Mouse (Mus musculus) embryonic fibroblast, embryonic 13.5 days (primary cell): ENCODE data around the gene Slc4a5. TPM values are rescaled to one million over a fixed set of nuclear protein-coding genes. Genes with fewer than 3 reads are reported as not detected.

ENCODE experiments used
- H3K27ac ChIP-seq: 2 replicates; pipeline ENCODE4 v1.5.1; 2012; ENCODE audit warnings: low read length, control low read depth, inconsistent platforms; ENCODE audit not compliant: insufficient read depth
- H3K4me1 ChIP-seq: 2 replicates; pipeline ENCODE4 v1.6.1; 2011; ENCODE audit warnings: low read length; ENCODE audit not compliant: control insufficient read depth, insufficient read depth
- H3K4me3 ChIP-seq: 2 replicates; pipeline ENCODE4 v1.5.1; 2011; ENCODE audit warnings: mild to moderate bottlenecking, control low read depth, low read length; ENCODE audit not compliant: insufficient read depth
- CTCF ChIP-seq: IDR thresholded peaks from 2 replicates; pipeline ENCODE4 v1.5.1; 2011; ENCODE audit warnings: mild to moderate bottlenecking, control low read depth, low read length, moderate library complexity, borderline replicate concordance; ENCODE audit not compliant: insufficient read depth
- POLR2A ChIP-seq: IDR thresholded peaks from 2 replicates; pipeline ENCODE4 v1.6.1; 2011; ENCODE audit warnings: low read depth, mild to moderate bottlenecking, control low read depth, low read length, moderate library complexity
- polyA plus RNA-seq: library from polyadenylated mRNA; stranded (reverse); fragments of >200 nt; gene quantifications from 2 replicates; pipeline ENCODE4 v1.2.4, GENCODE M21; 2011; ENCODE audit warnings: low read depth; ENCODE audit not compliant: missing spikeins, insufficient read length

Gene Slc4a5
- polyA plus RNA-seq, 1 experiment = not detected

DNA sequence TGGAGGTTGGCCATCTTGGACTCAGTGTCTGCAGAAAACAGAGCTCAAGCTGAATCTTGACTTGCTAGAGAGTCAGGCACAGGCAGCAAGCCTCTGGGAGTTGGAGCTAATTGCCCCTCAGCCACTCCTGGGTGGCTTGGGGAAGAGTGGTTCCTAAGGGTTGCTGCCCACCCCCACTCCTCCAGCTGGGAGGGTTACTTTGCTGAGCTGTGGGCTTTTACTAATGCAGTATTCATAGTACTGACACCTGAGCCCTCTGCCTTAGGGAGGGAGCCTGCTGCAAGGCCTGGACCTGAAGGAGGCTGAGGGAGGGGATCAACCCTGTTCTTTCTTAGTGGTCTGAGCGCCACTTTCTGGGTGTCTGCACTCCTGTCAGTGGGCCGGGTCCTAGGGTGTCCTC lies 32.7 kb upstream of the Slc4a5 start:
- Histone ChIP-seq H3K27ac (no peak overlapping the region), H3K4me3 (no peak overlapping the region), H3K4me1 (no peaks in the 10 kb centered on the region; the same call in 1 of the 2 replicates)
- TF ChIP-seq CTCF (no peak), POLR2A (no peak)

DNA sequence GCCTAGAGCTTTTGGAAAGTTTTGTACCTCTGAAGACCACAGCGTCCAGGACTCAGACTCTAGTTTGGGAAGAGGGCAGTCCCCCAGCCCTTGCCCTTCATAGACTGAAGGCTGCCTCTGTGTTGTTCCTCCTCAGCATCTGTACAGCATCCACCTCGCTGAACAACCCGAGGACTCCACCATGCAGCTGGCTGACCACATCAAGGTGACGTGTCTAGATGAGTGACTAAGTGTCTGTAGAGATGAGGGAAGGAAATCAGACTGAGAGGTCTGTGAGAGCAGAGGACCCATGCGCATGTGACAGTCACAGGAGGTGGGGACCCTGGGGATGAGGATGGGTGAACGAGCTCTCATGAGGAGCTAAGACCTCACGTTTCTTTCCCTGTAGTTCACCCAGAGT lies 26.1 kb upstream of the Slc4a5 start:
- Histone ChIP-seq H3K4me3 (no peak overlapping the region), H3K27ac (no peak overlapping the region), H3K4me1 (no peaks in the 10 kb centered on the region)
- TF ChIP-seq POLR2A (no peak), CTCF (no peak)

DNA sequence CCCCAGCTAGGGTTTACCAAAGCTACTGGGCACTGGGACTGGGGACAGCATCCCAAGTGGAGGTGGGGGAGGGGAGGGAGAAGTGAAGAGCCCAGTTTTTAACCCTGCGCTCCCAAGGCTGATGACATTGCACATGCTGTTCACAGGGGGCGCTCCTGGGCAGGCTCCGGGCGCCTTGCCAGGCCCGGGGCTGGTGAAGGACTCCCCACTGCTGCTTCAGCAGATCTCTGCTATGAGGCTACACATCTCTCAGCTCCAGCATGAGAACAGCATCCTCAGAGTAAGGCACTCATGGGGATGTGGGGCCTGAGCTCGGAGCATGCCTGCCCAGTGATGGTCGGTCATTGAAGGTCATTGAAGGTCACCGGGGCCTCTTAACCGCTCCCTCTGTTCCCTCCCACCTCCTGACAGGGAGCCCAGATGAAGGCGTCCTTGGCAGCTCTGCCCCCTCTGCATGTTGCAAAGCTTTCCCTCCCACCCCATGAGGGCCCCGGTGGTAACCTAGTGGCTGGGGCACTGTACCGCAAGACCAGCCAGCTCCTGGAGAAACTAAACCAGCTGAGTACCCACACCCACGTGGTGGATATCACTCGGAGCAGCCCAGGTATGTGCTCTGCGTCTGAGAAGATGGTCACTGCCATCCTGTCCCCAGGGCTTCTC lies 22.2 kb upstream of the Slc4a5 start:
- Histone ChIP-seq H3K27ac (no peak overlapping the region), H3K4me3 (no peak overlapping the region), H3K4me1 (no peaks in the 10 kb centered on the region)
- no peak for TF ChIP-seq CTCF
- TF ChIP-seq POLR2A = no peak

DNA sequence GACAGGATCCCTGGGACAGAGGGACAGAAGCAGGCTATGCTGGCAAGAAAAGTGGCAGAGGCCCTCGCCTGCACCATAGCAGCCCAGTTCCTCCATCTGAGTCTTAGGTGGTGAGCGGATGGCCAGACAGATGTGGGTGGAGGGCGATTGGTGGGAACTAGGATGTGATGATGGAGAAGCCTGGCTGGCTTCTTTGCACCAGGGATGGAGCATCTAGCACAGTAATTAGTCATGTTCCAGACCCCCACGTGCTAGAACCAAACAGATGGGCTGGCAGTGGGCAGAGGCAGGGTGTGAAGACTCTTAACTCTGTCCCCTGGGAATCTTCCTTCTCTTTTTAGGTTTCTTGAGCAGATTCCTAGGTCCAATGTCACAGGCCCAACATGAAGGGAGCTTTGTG lies 16.3 kb upstream of the Slc4a5 start:
- H3K4me1 ChIP-seq = no peaks in the 10 kb centered on the region
- TF ChIP-seq CTCF (no peak), POLR2A (no peak)
- no peak overlapping the region for H3K27ac ChIP-seq
- no peak overlapping the region for H3K4me3 ChIP-seq

DNA sequence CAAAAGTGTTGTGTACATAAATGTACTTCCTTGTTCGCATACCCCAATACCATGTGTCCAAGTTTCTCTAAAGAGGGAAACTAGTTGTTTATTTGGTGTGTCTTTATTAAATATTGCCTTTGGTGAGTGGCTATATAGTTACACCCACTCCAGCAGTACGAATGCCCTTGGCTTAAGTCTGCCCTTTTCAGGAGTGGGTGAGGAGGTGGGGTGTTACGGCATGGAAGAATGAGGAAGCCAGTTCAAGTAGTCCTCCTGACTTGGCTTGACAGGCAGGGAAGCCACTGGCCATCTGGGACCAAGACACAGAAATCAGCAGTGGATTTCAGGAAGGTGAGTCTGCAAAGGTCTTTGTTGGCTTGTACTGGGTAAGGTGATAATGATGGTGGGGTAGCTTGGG lies 13.8 kb upstream of the Slc4a5 start:
- TF ChIP-seq POLR2A (no peak), CTCF (no peak)
- Histone ChIP-seq H3K27ac (no peak overlapping the region), H3K4me1 (no peaks in the 10 kb centered on the region), H3K4me3 (no peak overlapping the region)

DNA sequence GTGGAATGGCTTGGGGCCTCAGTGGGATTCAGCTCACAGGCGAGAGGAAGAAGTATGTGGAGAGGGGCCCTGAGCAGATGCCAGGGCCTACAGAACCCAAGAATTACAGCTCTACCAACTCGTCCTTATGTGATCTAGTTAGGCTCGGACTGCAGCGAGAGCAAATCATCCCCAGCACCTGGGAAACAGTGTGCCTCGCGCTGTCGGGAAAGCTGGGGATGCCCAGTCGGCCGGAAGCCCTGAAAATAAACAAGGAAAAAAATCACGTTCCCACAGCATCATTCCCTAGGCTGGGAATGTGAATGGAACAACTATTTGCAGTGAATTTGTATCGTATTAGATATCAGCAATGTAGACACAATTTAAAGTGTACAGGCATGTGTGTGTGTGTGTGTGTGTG lies 13.3 kb upstream of the Slc4a5 start:
- H3K4me1 ChIP-seq = no peaks in the 10 kb centered on the region
- H3K27ac ChIP-seq = no peak overlapping the region
- H3K4me3 ChIP-seq = no peak overlapping the region
- no peak for TF ChIP-seq CTCF

DNA sequence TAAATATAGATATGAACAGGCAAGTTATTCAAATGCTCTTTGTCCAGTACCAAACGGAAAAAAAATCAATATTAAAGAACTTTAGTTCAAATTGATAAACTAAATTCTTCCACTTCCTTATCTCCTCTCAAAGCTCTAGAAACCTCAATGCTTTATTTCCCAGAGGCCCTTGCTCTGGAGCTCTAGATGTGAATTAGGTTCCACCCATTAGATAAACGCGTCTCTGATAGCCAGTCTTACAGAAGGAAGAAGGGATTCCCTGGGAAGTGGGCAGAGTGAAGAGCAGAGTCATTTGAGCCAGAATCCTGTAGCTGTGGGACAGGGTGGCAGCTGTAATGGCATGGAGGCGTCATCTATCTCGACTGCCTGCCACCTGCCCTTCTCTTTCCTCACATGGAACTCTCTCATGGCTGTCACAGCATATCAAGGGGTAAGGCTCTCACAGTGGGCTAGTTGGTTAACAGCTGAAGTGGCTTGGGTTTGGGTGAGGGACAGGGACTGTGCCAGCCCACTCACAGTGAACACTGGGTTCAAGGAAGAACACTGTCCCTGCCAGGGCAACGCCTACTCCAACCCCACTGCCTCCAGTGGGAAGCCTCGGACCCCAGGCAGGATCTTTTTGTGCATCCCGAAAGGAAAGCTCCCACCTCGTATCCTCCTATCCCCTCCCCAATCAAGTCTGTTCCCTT lies 12.1 kb upstream of the Slc4a5 start:
- Histone ChIP-seq H3K4me3 (no peak overlapping the region), H3K4me1 (no peaks in the 10 kb centered on the region), H3K27ac (no peak overlapping the region)
- TF ChIP-seq POLR2A (no peak), CTCF (no peak)

DNA sequence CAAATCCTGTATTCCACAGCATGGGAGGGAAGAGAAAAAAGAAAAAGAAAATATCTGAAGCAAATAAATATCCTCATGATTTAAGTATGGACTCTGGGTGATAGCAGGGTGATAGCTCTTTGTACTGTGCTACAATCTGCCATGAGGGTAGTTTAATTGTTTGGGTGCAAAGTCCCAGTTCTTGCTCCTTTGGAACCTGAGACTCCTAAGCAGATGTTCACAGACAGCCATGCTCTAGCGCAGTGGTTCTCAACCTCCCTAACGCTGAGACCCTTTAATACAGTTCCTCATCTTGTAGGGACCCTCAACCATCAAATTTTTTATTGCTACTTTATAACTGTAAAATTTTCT lies 11.6 kb upstream of the Slc4a5 start:
- H3K4me1 ChIP-seq = no peaks in the 10 kb centered on the region
- H3K4me3 ChIP-seq = no peak overlapping the region
- TF ChIP-seq POLR2A (no peak), CTCF (no peak)
- no peak overlapping the region for H3K27ac ChIP-seq

DNA sequence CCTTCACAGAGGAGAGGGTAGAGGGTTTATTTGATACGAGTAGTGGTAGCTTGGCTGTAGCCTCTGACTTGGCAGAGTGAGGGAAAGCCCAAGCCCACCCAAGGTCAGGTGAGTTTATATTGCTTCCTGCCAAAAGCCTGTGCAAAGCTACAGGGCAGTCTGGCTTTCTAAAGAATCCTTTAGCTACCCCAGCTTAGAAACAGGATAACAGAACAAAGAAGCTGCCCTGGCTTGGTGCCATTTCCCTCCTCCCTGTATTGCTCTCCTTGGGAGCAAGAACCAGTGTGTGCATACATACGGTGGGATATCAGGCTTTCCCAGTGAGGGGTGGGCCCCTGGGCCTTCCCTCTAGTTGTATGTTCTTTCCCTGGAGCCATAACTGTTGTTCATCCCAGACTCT lies 9.1 kb upstream of the Slc4a5 start:
- H3K4me1 ChIP-seq = no peaks in the 10 kb centered on the region
- no peak for TF ChIP-seq CTCF
- H3K27ac ChIP-seq = no peak overlapping the region
- no peak overlapping the region for H3K4me3 ChIP-seq

DNA sequence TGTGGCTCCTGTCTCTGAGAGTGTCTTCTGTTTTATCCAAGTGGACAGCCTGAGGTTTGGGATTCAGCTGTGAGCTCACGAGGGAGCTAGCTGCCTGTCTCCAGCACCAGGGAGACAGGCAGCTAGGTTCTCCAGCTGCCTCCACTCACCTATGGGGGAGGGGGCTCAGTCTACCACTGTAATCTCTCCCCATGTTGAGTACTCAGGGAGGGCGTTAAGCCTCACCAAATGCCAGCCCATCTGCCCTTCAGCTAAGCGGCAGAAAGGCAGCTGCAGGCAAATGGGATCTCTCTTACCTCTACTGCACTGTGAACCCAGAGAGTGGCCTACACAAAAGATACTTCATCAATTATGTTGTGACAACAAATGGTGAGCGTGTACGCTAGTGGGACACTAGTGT lies 8.1 kb upstream of the Slc4a5 start:
- Histone ChIP-seq H3K4me1 (no peaks in the 10 kb centered on the region), H3K4me3 (no peak overlapping the region)
- TF ChIP-seq CTCF (no peak), POLR2A (no peak)

More for the DNA sequence above, 8.1 kb upstream of the Slc4a5 start:
- H3K27ac ChIP-seq = no peak overlapping the region
